In genomic region chr12:20196905-20197304, GRCm38 (mm10) we compare ENCODE assay signal across 8 mouse cellular contexts.
DNase-seq lines count a peak whose midpoint lies in the region; ATAC-seq and TF ChIP-seq lines count a peak whose summit lies in the region.
"Not testable (repeated sequence)": the region's sequence is repeated elsewhere in the genome, so short reads cannot be mapped to it uniquely, and the experiment has no call there.

No protein-coding gene starts in this region.

- H3K4me1 ChIP-seq in embryonic facial prominence, embryonic 11.5 days (ENCODE audit: control insufficient read depth, insufficient read depth, low read length); hindbrain, embryonic 10.5 days (replicated peaks); lung, embryonic 15.5 days; neural tube, embryonic 12.5 days; testis, adult 2 months (ENCODE audit: control insufficient read depth, insufficient read depth, low read length): not testable (repeated sequence)

- not testable (repeated sequence) for TF ChIP-seq POLR2A in testis, adult 2 months (IDR thresholded peaks at IDR 0.05; ENCODE audit: control insufficient read depth, low read depth, low read length)

- H3K9ac ChIP-seq in embryonic facial prominence, embryonic 11.5 days (replicated peaks; ENCODE audit: low read length) = peak overlapping the region; percentile 54
- H3K9ac ChIP-seq in lung, embryonic 15.5 days = peak overlapping the region; percentile 54
- peak overlapping the region; percentile 51; the same call in 1 of the 2 replicates for H3K9ac ChIP-seq in neural tube, embryonic 12.5 days

- DNase-seq in R1 (ENCODE audit: low read depth, low spot score) = peak; percentile 31
- DNase-seq in embryonic facial prominence, embryonic 11.5 days (ENCODE audit: low spot score) = not testable (repeated sequence)
- peak; percentile 3 for DNase-seq in gastrocnemius, postnatal 10 days
- peak; percentile 11 for DNase-seq in hindbrain, embryonic 10.5 days (ENCODE audit: low spot score)
- DNase-seq in kidney, postnatal 10 days = peak; percentile 6

- not testable (repeated sequence) for ATAC-seq in embryonic facial prominence, embryonic 11.5 days (replicated peaks; ENCODE audit: insufficient number of reproducible peaks, low FRiP score, low TSS enrichment, low read depth); lung, embryonic 15.5 days (ENCODE audit: borderline replicate concordance, extremely low read depth, low FRiP score, low TSS enrichment); neural tube, embryonic 12.5 days (ENCODE audit: low FRiP score, low read depth)

- H3K36me3 ChIP-seq in embryonic facial prominence, embryonic 11.5 days (replicated peaks; ENCODE audit: control insufficient read depth, insufficient read depth, low read depth, low read length); hindbrain, embryonic 10.5 days; lung, embryonic 15.5 days; neural tube, embryonic 12.5 days; testis, adult 2 months (ENCODE audit: control insufficient read depth, insufficient read depth, low read length): not testable (repeated sequence)

- H3K27ac ChIP-seq in embryonic facial prominence, embryonic 11.5 days (replicated peaks; ENCODE audit: low read depth, low read length); lung, embryonic 15.5 days; neural tube, embryonic 12.5 days; testis, adult 2 months (ENCODE audit: control insufficient read depth, insufficient read depth, low read depth, low read length): not testable (repeated sequence)
- peak overlapping the region; percentile 83 for H3K27ac ChIP-seq in hindbrain, embryonic 10.5 days

- not testable (repeated sequence) for TF ChIP-seq CTCF in testis, adult 2 months (IDR thresholded peaks at IDR 0.05; ENCODE audit: control insufficient read depth, insufficient read depth, insufficient replicate concordance, low read depth, low read length)

- not testable (repeated sequence) for H3K9me3 ChIP-seq in embryonic facial prominence, embryonic 11.5 days (replicated peaks; ENCODE audit: control insufficient read depth, low read length); lung, embryonic 15.5 days; neural tube, embryonic 12.5 days
- peaks cover 13% of the 10 kb centered on the region; the same call in 1 of the 2 replicates for H3K9me3 ChIP-seq in hindbrain, embryonic 10.5 days

- peak overlapping the region; percentile 40 for H3K4me3 ChIP-seq in embryonic facial prominence, embryonic 11.5 days (ENCODE audit: low read depth, low read length)
- peak overlapping the region; percentile 57 for H3K4me3 ChIP-seq in hindbrain, embryonic 10.5 days
- peak overlapping the region; percentile 55 for H3K4me3 ChIP-seq in lung, embryonic 15.5 days
- peak overlapping the region; percentile 46 for H3K4me3 ChIP-seq in neural tube, embryonic 12.5 days
- H3K4me3 ChIP-seq in testis, adult 2 months (ENCODE audit: control insufficient read depth, low read depth, low read length) = peak overlapping the region; percentile 40

- H3K4me2 ChIP-seq in embryonic facial prominence, embryonic 11.5 days (ENCODE audit: low read depth, low read length) = not testable (repeated sequence)
- peak overlapping the region; percentile 49 for H3K4me2 ChIP-seq in lung, embryonic 15.5 days
- peak overlapping the region; percentile 52 for H3K4me2 ChIP-seq in neural tube, embryonic 12.5 days (replicated peaks)

- not testable (repeated sequence) for H3K27me3 ChIP-seq in embryonic facial prominence, embryonic 11.5 days (ENCODE audit: control insufficient read depth, insufficient read depth, low read length); hindbrain, embryonic 10.5 days (ENCODE audit: insufficient read depth, poor library complexity, severe bottlenecking); lung, embryonic 15.5 days; neural tube, embryonic 12.5 days (replicated peaks); testis, adult 2 months (ENCODE audit: control insufficient read depth, insufficient read depth, low read length)

- 0% methylated on average over 22 of the region's 37 CpGs for WGBS in embryonic facial prominence, embryonic 11.5 days
- WGBS in hindbrain, embryonic 10.5 days = 2% methylated on average over 37 of the region's 37 CpGs
- 2% methylated on average over 36 of the region's 37 CpGs for WGBS in lung, embryonic 15.5 days
- 2% methylated on average over 37 of the region's 37 CpGs for WGBS in neural tube, embryonic 12.5 days
